Mouse (Mus musculus) neural tube, embryonic 11.5 days (tissue): ENCODE data around the gene Nampt. TPM values are rescaled to one million over a fixed set of nuclear protein-coding genes. Genes with fewer than 3 reads are reported as not detected.

ENCODE experiments used
- ATAC-seq: fragments of 200-750 bp; cut with Nextera tagmentation; 2 replicates; pipeline ENCODE4 v1.8.0; 2017; ENCODE audit warnings: moderate number of reproducible peaks, mild to moderate bottlenecking, moderate TSS enrichment, moderate library complexity; ENCODE audit not compliant: insufficient read depth, low FRiP score, low TSS enrichment
- DNase-seq: peaks from one replicate; pipeline ENCODE4 v3.0.0-alpha.2; 2015; ENCODE audit warnings: low spot score
- H3K27ac ChIP-seq: fragments of 300-500 bp; sonication (generic); 2 replicates; pipeline ENCODE4 v1.5.1; 2014; ENCODE audit warnings: low read depth, mild to moderate bottlenecking, low read length
- H3K27me3 ChIP-seq: fragments of 300-500 bp; sonication (generic); 2 replicates; pipeline ENCODE4 v1.6.1; 2014; ENCODE audit warnings: mild to moderate bottlenecking, low read length, mixed read lengths; ENCODE audit not compliant: control insufficient read depth, insufficient read depth
- H3K36me3 ChIP-seq: fragments of 300-500 bp; sonication (generic); 2 replicates; pipeline ENCODE4 v1.6.1; 2014; ENCODE audit warnings: mild to moderate bottlenecking, low read length, moderate library complexity, mixed read lengths; ENCODE audit not compliant: control insufficient read depth, insufficient read depth
- H3K4me1 ChIP-seq: fragments of 300-500 bp; sonication (generic); 2 replicates; pipeline ENCODE4 v1.6.1; 2014; ENCODE audit warnings: low read length, mixed read lengths; ENCODE audit not compliant: control insufficient read depth, insufficient read depth
- H3K4me2 ChIP-seq: fragments of 300-500 bp; sonication (generic); 2 replicates; pipeline ENCODE4 v1.6.1; 2014; ENCODE audit warnings: low read depth, mild to moderate bottlenecking, moderate library complexity
- H3K4me3 ChIP-seq: fragments of 300-500 bp; sonication (generic); 2 replicates; pipeline ENCODE4 v1.5.1; 2014; ENCODE audit warnings: low read depth, low read length
- H3K9ac ChIP-seq: fragments of 300-500 bp; sonication (generic); 2 replicates; pipeline ENCODE4 v1.6.1; 2014; ENCODE audit warnings: mild to moderate bottlenecking, low read length
- H3K9me3 ChIP-seq: fragments of 300-500 bp; sonication (generic); 2 replicates; pipeline ENCODE4 v1.6.1; 2016; ENCODE audit warnings: low read length; ENCODE audit not compliant: control insufficient read depth
- WGBS: fragments of 180-500 bp; shearing (Covaris S2); extraction: QIAGEN DNeasy Blood & Tissue Kit; methylation state at CpG from one replicate; pipeline ENCODE4 v1.1.7; 2014; 5-methylcytosine and 5-hydroxymethylcytosine counted together
- polyA plus RNA-seq: library from polyadenylated mRNA; unstranded; fragments of >200 nt; fragmentation: Nextera tagmentation; extraction: Ambion mirVana; gene quantifications from 2 replicates; pipeline ENCODE4 v1.2.1, GENCODE M21; 2014

Gene Nampt
- polyA plus RNA-seq, result 38.1 TPM in 2 replicates

GRCm38 (mm10) chr12:32819416-32819815, at the start of gene Nampt:
TSS of gene Nampt (plus strand) at chr12:32819545.
- DNase-seq, result peak; percentile 42
- Histone ChIP-seq H3K4me2 (peak within 1 kb of the TSS; percentile 70), H3K36me3 (no peaks in the 10 kb centered on the region; the same call in 1 of the 2 replicates), H3K4me1 (no peaks in the 10 kb centered on the region), H3K9ac (peak within 1 kb of the TSS; percentile 70), H3K27ac (peak within 1 kb of the TSS; percentile 95), H3K4me3 (peak within 1 kb of the TSS; percentile 71), H3K9me3 (no peaks in the 10 kb centered on the region), H3K27me3 (no peaks in the 10 kb centered on the region)
- ATAC-seq, result peak; percentile 2
- WGBS, result 5% methylated on average over 5 of the region's 5 CpGs

GRCm38 (mm10) chr12:32770766-32771165, 48.6 kb upstream of the Nampt start:
- 88% methylated on average over 4 of the region's 4 CpGs for WGBS
- Histone ChIP-seq H3K4me1 (no peaks in the 10 kb centered on the region), H3K9me3 (no peaks in the 10 kb centered on the region), H3K9ac (no peak overlapping the region), H3K36me3 (no peaks in the 10 kb centered on the region), H3K4me2 (no peak overlapping the region), H3K27ac (no peak overlapping the region), H3K4me3 (no peak overlapping the region), H3K27me3 (no peaks in the 10 kb centered on the region)
- no peak for DNase-seq
- no peak for ATAC-seq

GRCm38 (mm10) chr12:32774592-32774991, 44.8 kb upstream of the Nampt start:
- H3K4me3 ChIP-seq, result no peak overlapping the region
- DNase-seq, result no peak
- 88% methylated on average over 5 of the region's 5 CpGs for WGBS

GRCm38 (mm10) chr12:32789092-32789491, 30.3 kb upstream of the Nampt start:
- Histone ChIP-seq H3K27me3 (no peaks in the 10 kb centered on the region), H3K9me3 (no peaks in the 10 kb centered on the region), H3K4me3 (no peak overlapping the region), H3K27ac (no peak overlapping the region), H3K4me2 (no peak overlapping the region), H3K9ac (no peak overlapping the region), H3K4me1 (no peaks in the 10 kb centered on the region), H3K36me3 (no peaks in the 10 kb centered on the region)
- 78% methylated on average over 3 of the region's 3 CpGs for WGBS
- DNase-seq, result no peak
- no peak for ATAC-seq

More at GRCm38 (mm10) chr12:32774592-32774991, 44.8 kb upstream of the Nampt start:
- Histone ChIP-seq H3K4me1 (no peaks in the 10 kb centered on the region), H3K27me3 (no peaks in the 10 kb centered on the region), H3K9ac (no peak overlapping the region), H3K9me3 (no peaks in the 10 kb centered on the region), H3K36me3 (no peaks in the 10 kb centered on the region), H3K27ac (no peak overlapping the region), H3K4me2 (no peak overlapping the region)
- ATAC-seq, result no peak

- 82% methylated on average over 8 of the region's 8 CpGs for WGBS
- Histone ChIP-seq H3K9me3 (no peaks in the 10 kb centered on the region), H3K4me3 (no peak overlapping the region), H3K4me1 (no peaks in the 10 kb centered on the region), H3K4me2 (no peak overlapping the region), H3K27me3 (no peaks in the 10 kb centered on the region), H3K36me3 (no peaks in the 10 kb centered on the region), H3K27ac (no peak overlapping the region), H3K9ac (no peak overlapping the region)
- DNase-seq (no peak), ATAC-seq (no peak)
Measured at GRCm38 (mm10) chr12:32795765-32796471, 23.4 kb upstream of the Nampt start.

GRCm38 (mm10) chr12:32797438-32797837, 21.9 kb upstream of the Nampt start:
- H3K27me3 ChIP-seq, result no peaks in the 10 kb centered on the region
- H3K27ac ChIP-seq, result no peak overlapping the region
- no peak overlapping the region for H3K4me2 ChIP-seq
- H3K9me3 ChIP-seq, result no peaks in the 10 kb centered on the region
- WGBS, result 68% methylated on average over 3 of the region's 3 CpGs
- no peaks in the 10 kb centered on the region for H3K36me3 ChIP-seq
- no peak overlapping the region for H3K4me3 ChIP-seq
- H3K4me1 ChIP-seq, result no peaks in the 10 kb centered on the region
- ATAC-seq (no peak), DNase-seq (no peak)
- H3K9ac ChIP-seq, result no peak overlapping the region

- no peak for DNase-seq
- H3K27ac ChIP-seq, result no peak overlapping the region
- no peak for ATAC-seq
Measured at GRCm38 (mm10) chr12:32801078-32801477, 18.3 kb upstream of the Nampt start.

GRCm38 (mm10) chr12:32805559-32805958, 13.8 kb upstream of the Nampt start:
- no peaks in the 10 kb centered on the region for H3K9me3 ChIP-seq
- H3K9ac ChIP-seq, result no peak overlapping the region
- H3K36me3 ChIP-seq, result no peaks in the 10 kb centered on the region
- DNase-seq, result no peak
- H3K4me1 ChIP-seq, result no peaks in the 10 kb centered on the region
- H3K27me3 ChIP-seq, result no peaks in the 10 kb centered on the region
- H3K27ac ChIP-seq, result no peak overlapping the region
- H3K4me2 ChIP-seq, result no peak overlapping the region
- no peak overlapping the region for H3K4me3 ChIP-seq
- ATAC-seq, result no peak
- WGBS, result 83% methylated on average over 1 of the region's 1 CpGs

More at GRCm38 (mm10) chr12:32801078-32801477, 18.3 kb upstream of the Nampt start:
- Histone ChIP-seq H3K9ac (no peak overlapping the region), H3K4me2 (no peak overlapping the region), H3K36me3 (no peaks in the 10 kb centered on the region), H3K4me3 (no peak overlapping the region), H3K4me1 (no peaks in the 10 kb centered on the region), H3K9me3 (no peaks in the 10 kb centered on the region), H3K27me3 (no peaks in the 10 kb centered on the region)
- WGBS, result 86% methylated on average over 7 of the region's 7 CpGs
